Mouse (Mus musculus) spleen, adult 2 months (tissue): ENCODE measurements at regions not wholly inside any gene's neighbourhood (a gene's known extent, or its start where the extent isn't known, plus 50 kb on each side); places are given as distances from the start of the nearest gene placed in this dataset.

Experiments used
- DNase-seq, 2 experiments: peaks; one replicate each; pipeline versions ENCODE4 v3.0.0 to v3.0.0-alpha.2; 2012 to 2021; ENCODE audit warnings: low spot score in 2 of 2, low read depth in 1 of 2
- H3K27ac ChIP-seq: fragments of 200-500 bp; 2 replicates; pipeline ENCODE4 v1.5.1; 2012; ENCODE audit warnings: low read length, inconsistent platforms; ENCODE audit not compliant: insufficient read depth
- H3K27me3 ChIP-seq: fragments of 200-500 bp; 2 replicates; pipeline ENCODE4 v1.6.1; 2012; ENCODE audit warnings: mild to moderate bottlenecking, moderate library complexity, low read length, inconsistent platforms; ENCODE audit not compliant: control insufficient read depth, insufficient read depth
- H3K36me3 ChIP-seq: fragments of 200-500 bp; 2 replicates; pipeline ENCODE4 v1.6.1; 2012; ENCODE audit warnings: mild to moderate bottlenecking, low read length, inconsistent platforms; ENCODE audit not compliant: control insufficient read depth, insufficient read depth
- H3K4me1 ChIP-seq: fragments of 200-500 bp; 2 replicates; pipeline ENCODE4 v1.6.1; 2011; ENCODE audit warnings: inconsistent platforms; ENCODE audit not compliant: control insufficient read depth, insufficient read depth, insufficient read length
- H3K4me3 ChIP-seq: fragments of 200-500 bp; 2 replicates; pipeline ENCODE4 v1.5.1; 2011; ENCODE audit warnings: mild to moderate bottlenecking, inconsistent platforms; ENCODE audit not compliant: insufficient read depth, insufficient read length; ENCODE audit errors: extremely low read depth
- CTCF ChIP-seq: fragments of 200-500 bp; IDR thresholded peaks from 2 replicates; pipeline ENCODE4 v1.5.1; 2011; ENCODE audit warnings: mild to moderate bottlenecking, inconsistent platforms; ENCODE audit not compliant: insufficient read depth, insufficient read length, insufficient replicate concordance; ENCODE audit errors: extremely low read depth
- POLR2A ChIP-seq: fragments of 200-500 bp; IDR thresholded peaks from 2 replicates; pipeline ENCODE4 v1.6.1; 2011; ENCODE audit warnings: low read depth, low read length, inconsistent platforms
- WGBS: fragments of 180-500 bp; shearing (Covaris S2); methylation state at CpG from one replicate; pipeline ENCODE4 v1.1.7; 2018; 5-methylcytosine and 5-hydroxymethylcytosine counted together

DNA sequence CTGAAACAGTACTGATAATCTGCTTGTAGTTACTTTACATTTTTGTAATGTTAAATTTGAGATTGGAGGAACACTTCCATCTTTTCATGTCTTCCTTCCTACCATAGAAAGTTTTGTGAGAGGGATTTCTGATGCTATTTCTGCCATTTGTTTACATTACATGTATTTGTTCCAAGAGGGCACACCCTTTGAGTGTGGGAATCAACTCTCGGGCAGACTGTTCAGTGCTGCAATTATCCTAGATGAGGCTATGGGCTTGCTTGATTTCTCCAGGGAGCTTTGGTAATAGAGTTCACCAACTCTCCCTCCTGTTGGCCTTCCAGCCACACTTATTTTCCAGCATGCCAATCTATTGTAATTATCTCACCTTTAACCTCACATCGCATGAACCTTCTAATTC, 52.4 kb downstream of the Gm13691 start:
- Histone ChIP-seq H3K4me1 (no peaks in the 10 kb centered on the region), H3K27ac (no peak overlapping the region)
- WGBS, result 89% methylated on average over 2 of the region's 2 CpGs

DNA sequence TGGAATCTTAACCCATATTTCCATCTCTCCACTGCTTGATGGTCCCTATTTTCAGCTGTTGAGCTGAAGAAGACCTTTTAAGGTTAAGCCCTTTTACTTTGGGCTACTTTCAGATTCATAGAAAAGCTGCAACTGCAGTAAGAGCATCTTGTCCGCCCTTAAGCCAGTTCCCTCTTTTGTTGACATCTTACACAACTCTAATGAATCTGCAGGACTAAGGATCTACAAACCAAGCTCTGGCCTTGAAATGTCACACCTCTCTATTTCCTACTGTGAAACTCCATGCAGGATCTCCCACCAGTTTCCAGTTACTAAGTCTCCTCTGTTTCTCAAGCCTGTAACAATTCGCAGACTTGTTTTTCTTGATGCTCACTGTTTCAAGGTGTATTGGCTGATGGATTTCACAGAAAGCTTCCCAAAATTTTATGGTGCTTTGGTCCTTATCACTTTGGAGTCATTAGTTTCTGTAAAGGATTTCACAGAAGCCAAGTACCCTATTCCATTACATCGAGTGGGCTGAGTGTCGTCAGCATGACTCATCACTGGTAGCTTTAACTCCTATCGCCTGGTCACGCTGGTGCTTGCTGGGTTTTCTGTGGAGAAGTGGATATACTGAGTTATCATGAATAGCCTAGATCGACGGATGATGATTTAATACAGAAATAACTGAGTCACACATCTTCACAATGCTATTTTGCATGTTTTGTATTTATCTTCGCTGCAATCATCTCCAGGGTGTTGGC, 58.2 kb downstream of the Gm13691 start:
- TF ChIP-seq CTCF (no peak), POLR2A (no peak)
- H3K36me3 ChIP-seq, result no peaks in the 10 kb centered on the region
- no peak for DNase-seq
- H3K27ac ChIP-seq, result no peak overlapping the region
- WGBS, result 88% methylated on average over 9 of the region's 9 CpGs
- no peaks in the 10 kb centered on the region for H3K4me1 ChIP-seq
- no peaks in the 10 kb centered on the region for H3K27me3 ChIP-seq
- H3K4me3 ChIP-seq, result no peak overlapping the region

More for the DNA sequence above, 52.4 kb downstream of the Gm13691 start:
- no peak for DNase-seq
- TF ChIP-seq CTCF (no peak), POLR2A (no peak)
- Histone ChIP-seq H3K27me3 (no peaks in the 10 kb centered on the region), H3K36me3 (no peaks in the 10 kb centered on the region), H3K4me3 (no peak overlapping the region)

DNA sequence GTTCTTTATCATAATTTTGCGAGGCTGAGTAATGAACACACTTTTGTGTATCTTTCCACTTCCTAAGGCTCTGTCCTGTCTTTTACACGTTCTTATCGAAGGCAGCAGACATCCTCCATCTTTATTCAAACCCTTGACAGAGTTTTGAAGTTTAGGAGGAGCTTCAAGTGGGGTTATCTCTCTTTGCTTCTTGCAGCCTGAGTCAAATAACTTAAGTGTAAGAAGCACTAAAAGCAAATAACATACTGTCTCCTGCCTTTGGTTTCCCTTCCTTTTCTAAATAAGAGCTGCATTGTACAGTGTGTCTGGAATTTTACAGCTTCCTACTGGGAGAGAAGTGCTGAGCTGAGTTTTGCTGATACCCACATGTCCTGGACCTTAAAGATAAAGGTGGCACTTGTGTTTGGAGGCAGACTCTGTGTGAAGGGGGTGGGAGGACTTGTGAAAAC, 61.6 kb downstream of the Gm13691 start:
- no peak for TF ChIP-seq CTCF
- TF ChIP-seq POLR2A, result no peak
- no peak overlapping the region for H3K4me3 ChIP-seq
- H3K27me3 ChIP-seq, result no peaks in the 10 kb centered on the region
- H3K27ac ChIP-seq, result no peak overlapping the region
- no peaks in the 10 kb centered on the region for H3K36me3 ChIP-seq
- no peaks in the 10 kb centered on the region for H3K4me1 ChIP-seq
- no peak for DNase-seq
- 66% methylated on average over 3 of the region's 3 CpGs for WGBS

DNA sequence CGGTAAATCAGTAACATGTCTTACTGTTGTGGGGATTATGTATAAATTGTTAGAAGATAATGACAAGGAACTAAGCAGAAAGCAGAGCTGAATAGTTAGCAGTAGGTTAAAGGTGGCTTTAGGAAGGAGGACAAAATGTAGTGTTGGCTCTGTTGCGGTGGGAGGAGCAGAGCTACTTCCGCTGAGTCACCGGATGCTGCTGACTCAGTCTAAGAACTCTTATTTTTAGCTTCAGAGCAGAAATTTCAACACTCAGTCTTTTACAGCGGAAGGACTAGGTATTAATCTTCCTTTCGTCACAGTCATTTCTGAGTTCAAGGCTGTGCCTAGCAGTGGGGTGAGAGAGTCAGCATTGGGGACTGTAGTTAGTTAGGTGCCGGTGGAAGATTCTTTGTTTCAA, 68.9 kb downstream of the Gm13691 start:
- no peak overlapping the region for H3K4me3 ChIP-seq
- 36% methylated on average over 7 of the region's 7 CpGs for WGBS
- TF ChIP-seq CTCF (no peak), POLR2A (no peak)
- H3K36me3 ChIP-seq, result no peaks in the 10 kb centered on the region
- DNase-seq, result peak; percentile 8 to 25
- no peaks in the 10 kb centered on the region for H3K4me1 ChIP-seq
- H3K27ac ChIP-seq, result no peak overlapping the region
- H3K27me3 ChIP-seq, result no peaks in the 10 kb centered on the region

DNA sequence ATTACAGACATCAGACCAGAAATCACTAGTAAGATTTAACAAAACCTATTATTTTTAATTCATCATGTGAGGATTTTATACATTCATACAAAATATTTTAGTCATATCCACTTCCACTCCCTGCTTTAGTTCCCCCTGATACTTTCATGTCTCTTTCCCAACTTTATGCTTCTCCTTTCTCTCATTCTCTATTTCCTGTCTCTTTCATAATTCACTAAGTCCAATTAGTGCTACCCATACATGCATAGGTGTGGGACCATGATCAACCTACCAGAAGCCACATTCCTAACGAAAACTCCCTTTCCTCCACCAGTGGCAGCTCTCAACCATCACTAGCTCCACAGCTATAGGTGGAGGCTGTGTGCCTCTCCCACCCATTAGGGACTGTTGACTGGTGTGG, 70.9 kb downstream of the Gm13691 start:
- TF ChIP-seq CTCF (no peak), POLR2A (no peak)
- Histone ChIP-seq H3K27ac (no peak overlapping the region), H3K27me3 (no peaks in the 10 kb centered on the region), H3K36me3 (no peaks in the 10 kb centered on the region), H3K4me1 (no peaks in the 10 kb centered on the region), H3K4me3 (no peak overlapping the region)
- no peak for DNase-seq
- WGBS, result 80% methylated on average over 1 of the region's 1 CpGs

DNA sequence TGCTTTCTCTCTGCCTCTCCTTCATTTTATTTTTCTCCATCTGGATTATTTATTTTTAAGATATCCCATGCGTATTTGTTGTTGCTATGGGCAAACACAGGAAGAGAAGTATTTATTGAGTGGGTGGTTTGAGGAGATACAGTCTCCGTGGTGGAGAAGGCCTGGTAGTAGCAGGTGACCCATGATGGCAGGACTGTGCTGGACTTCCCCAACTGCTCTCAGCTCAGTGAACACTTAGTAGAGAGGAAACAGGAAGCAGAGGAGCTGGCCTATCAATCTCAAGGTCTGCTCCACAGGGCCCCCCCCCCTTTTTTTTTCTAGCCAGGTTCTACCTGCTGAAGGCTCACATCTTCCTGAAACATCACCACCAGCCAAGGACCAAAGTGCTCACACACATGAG, 74.0 kb downstream of the Gm13691 start:
- no peak for DNase-seq
- TF ChIP-seq CTCF (no peak), POLR2A (no peak)
- H3K36me3 ChIP-seq, result no peaks in the 10 kb centered on the region
- no peaks in the 10 kb centered on the region for H3K27me3 ChIP-seq
- no peak overlapping the region for H3K27ac ChIP-seq
- H3K4me1 ChIP-seq, result no peaks in the 10 kb centered on the region
- H3K4me3 ChIP-seq, result no peak overlapping the region
- 48% methylated on average over 2 of the region's 2 CpGs for WGBS

DNA sequence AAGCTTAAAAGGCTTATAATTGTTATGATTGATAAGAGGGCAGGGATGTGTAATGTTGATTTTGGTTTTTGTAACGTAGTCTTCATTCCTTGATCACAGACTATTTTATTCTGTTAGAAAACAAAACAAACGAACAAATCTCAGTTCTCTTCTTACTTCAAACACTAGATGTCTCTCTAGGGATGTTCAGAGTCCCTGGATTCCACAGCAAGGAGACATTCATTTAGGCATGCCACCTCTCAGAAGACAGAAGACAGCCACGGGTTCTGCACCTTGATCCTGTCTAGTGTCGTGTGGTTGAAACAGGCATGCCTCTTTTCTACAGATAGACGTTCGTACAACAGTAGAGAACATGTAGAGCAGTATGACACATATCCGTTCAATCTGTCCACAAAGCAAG, 74.7 kb downstream of the Gm13691 start:
- Histone ChIP-seq H3K4me1 (no peaks in the 10 kb centered on the region), H3K36me3 (no peaks in the 10 kb centered on the region), H3K4me3 (no peak overlapping the region), H3K27me3 (no peaks in the 10 kb centered on the region), H3K27ac (no peak overlapping the region)
- no peak for TF ChIP-seq CTCF
- TF ChIP-seq POLR2A, result no peak
- no peak for DNase-seq
- WGBS, result 68% methylated on average over 7 of the region's 7 CpGs
